Mouse (Mus musculus) gastrocnemius, postnatal 25 days (tissue): ENCODE measurements around the gene Gm17604. TPM values are rescaled to one million over a fixed set of nuclear protein-coding genes. Genes with fewer than 3 reads are reported as not detected.
A peak's percentile ranks its signal among the peaks of the same experiment; 100 is the strongest.

Experiments
- DNase-seq: peaks from one replicate; pipeline ENCODE4 v3.0.0; 2022
- long read RNA-seq, 2 experiments: library from polyadenylated mRNA; stranded (forward); transcript quantifications; one replicate each; pipeline ENCODE4 v2.0.0; 2021
- total RNA-seq, 2 experiments: library from RNA; stranded (reverse); gene quantifications; 1 replicate in 1 of 2; 2 replicates in 1 of 2; pipeline ENCODE4 v1.2.3; 2021

The Gm17604 gene
- total RNA-seq = not detected
- long read RNA-seq, experiment 1 = 0 reads
- long read RNA-seq, experiment 2 = 0 reads

- no peak for DNase-seq
Measured at GRCm38 (mm10) chrX:165004779-165005324, at the start of gene Gm17604. Gene Gm17604 (minus strand): TSS chrX:165004829.

- no peak for DNase-seq
Measured at GRCm38 (mm10) chrX:165049929-165050328, 45.3 kb upstream of the Gm17604 start.

- DNase-seq = no peak
Measured at GRCm38 (mm10) chrX:165003141-165003540, 1.5 kb downstream of the Gm17604 start.

- DNase-seq = peak; percentile 92
Measured at GRCm38 (mm10) chrX:164980193-164980775, 24.3 kb downstream of the Gm17604 start, which contains the start of the genes Mospd2 and Fancb. Gene Mospd2 (minus strand): TSS chrX:164980375. Gene Fancb (plus strand): TSS chrX:164980592.

- no peak for DNase-seq
Measured at GRCm38 (mm10) chrX:164978866-164979265, 25.8 kb downstream of the Gm17604 start.

- DNase-seq = no peak
Measured at GRCm38 (mm10) chrX:164971206-164971605, 33.4 kb downstream of the Gm17604 start.

- no peak for DNase-seq
Measured at GRCm38 (mm10) chrX:164965750-164966448, 38.7 kb downstream of the Gm17604 start.

Other genes with a start within 250 kb of the Gm17604 start
- gene Mospd2, start 24.5 kb downstream of the Gm17604 start, total RNA-seq = 1 to 10 TPM; 7.0 to 7.2 TPM
- gene Fancb, start 24.2 kb downstream of the Gm17604 start, total RNA-seq = under 1 TPM; 0.49 to 0.51 TPM